Mouse (Mus musculus) megakaryocyte, embryonic 14.5 days (primary cell): ENCODE measurements around the gene Tbc1d14.

ENCODE experiments used
- FLI1 ChIP-seq: IDR thresholded peaks from 2 replicates; pipeline ENCODE4 v1.6.1; 2012; ENCODE audit warnings: low read length, inconsistent platforms, mixed read lengths
- GATA1 ChIP-seq: IDR thresholded peaks from 3 replicates; pipeline ENCODE4 v1.6.1; 2012; ENCODE audit warnings: mixed read lengths, low read length, inconsistent platforms, borderline replicate concordance

GRCm38 (mm10) chr5:36567627-36568026 lies 25.4 kb downstream of the Tbc1d14 start:
- TF ChIP-seq GATA1, result no peak
- no peak for TF ChIP-seq FLI1
